Mouse (Mus musculus): ENCODE data around the gene Otud5.
"Not testable (repeated sequence)": the region's sequence is repeated elsewhere in the genome, so short reads cannot be mapped to it uniquely, and the experiment has no call there.

Otud5 gene

GRCm38 (mm10) chrX:7879819-7880218 is 38.7 kb downstream of the Otud5 start:
- DNase-seq (ENCODE audit: low read depth, low spot score), result peak; percentile 51

GRCm38 (mm10) chrX:7883841-7884567 is 42.8 kb downstream of the Otud5 start, which contains the start of gene Slc35a2:
TSS of gene Slc35a2 (plus strand) at chrX:7884028.
- peak; percentile 66 for DNase-seq (ENCODE audit: low read depth, low spot score)

GRCm38 (mm10) chrX:7898211-7898610 is 57.0 kb downstream of the Otud5 start:
- DNase-seq (ENCODE audit: low read depth, low spot score), result no peak

- peak; percentile 89 for DNase-seq (ENCODE audit: low read depth, low spot score)
These were observed 58.0 kb downstream of the Otud5 start, which contains the start of the genes Pqbp1 and Timm17b for GRCm38 (mm10) chrX:7898880-7899874. TSS of gene Pqbp1 (minus strand) at chrX:7899269. TSS of gene Timm17b (plus strand) at chrX:7899357.

GRCm38 (mm10) chrX:7904441-7904840 is 63.3 kb downstream of the Otud5 start:
- no peak for DNase-seq (ENCODE audit: low read depth, low spot score)

- DNase-seq (ENCODE audit: low read depth, low spot score), result no peak
These were observed 66.6 kb downstream of the Otud5 start, which contains the start of gene Gm10491 for GRCm38 (mm10) chrX:7907735-7908134. TSS of gene Gm10491 (minus strand) at chrX:7907835.

GRCm38 (mm10) chrX:7909242-7909641 is 68.1 kb downstream of the Otud5 start, which contains the start of gene Gm10490:
TSS of gene Gm10490 (plus strand) at chrX:7909542.
- not testable (repeated sequence) for DNase-seq (ENCODE audit: low read depth, low spot score)

GRCm38 (mm10) chrX:7910473-7910872 is 69.3 kb downstream of the Otud5 start:
- DNase-seq (ENCODE audit: low read depth, low spot score), result no peak

GRCm38 (mm10) chrX:7915669-7916068 is 74.5 kb downstream of the Otud5 start:
- DNase-seq (ENCODE audit: low read depth, low spot score), result not testable (repeated sequence)

GRCm38 (mm10) chrX:7917960-7918359 is 76.8 kb downstream of the Otud5 start:
- DNase-seq (ENCODE audit: low read depth, low spot score), result not testable (repeated sequence)

- peak; percentile 57 for DNase-seq (ENCODE audit: low read depth, low spot score)
These were observed 78.6 kb downstream of the Otud5 start, which contains the start of gene Pcsk1n for GRCm38 (mm10) chrX:7919601-7920383. TSS of gene Pcsk1n (plus strand) at chrX:7919822.

- DNase-seq (ENCODE audit: low read depth, low spot score), result no peak
These were observed 80.9 kb downstream of the Otud5 start for GRCm38 (mm10) chrX:7922032-7922431.

Data from brain, embryonic 18.5 days (tissue).